Comparison of ENCODE assay signal across 15 mouse cellular contexts in the genomic region with DNA sequence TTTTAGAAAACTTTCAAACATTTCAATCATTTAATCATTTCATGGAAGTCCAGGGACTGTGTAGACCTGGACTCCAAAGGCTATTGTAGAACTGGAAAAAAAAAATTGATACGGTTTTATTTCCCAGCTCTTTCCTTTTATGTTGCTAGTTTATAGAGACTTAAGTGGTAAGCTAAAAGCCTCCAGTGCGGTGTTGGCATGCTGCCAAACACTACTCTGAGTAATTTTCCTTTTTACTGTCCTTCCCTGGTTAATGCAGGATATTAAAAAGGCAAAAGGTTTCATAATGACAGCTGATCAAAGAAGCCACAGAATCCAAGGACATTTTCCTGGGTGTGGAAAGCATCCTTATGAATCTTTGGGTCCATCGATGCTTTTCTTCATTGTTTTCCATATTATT. TPM values are rescaled to one million over a fixed set of nuclear protein-coding genes. Genes with fewer than 3 reads are reported as not detected.
DNase-seq lines count a peak whose midpoint lies in the region; ATAC-seq and TF ChIP-seq lines count a peak whose summit lies in the region.
"Had no signal": no experiment of that assay in that cellular context is flagged by ENCODE, and none has a peak within 500 bp of the region (broad histone marks: within the 10 kb centered on the region; RNA-seq: fewer than 3 reads in every experiment).

No protein-coding gene starts in this region.

- no peaks in the 10 kb centered on the region for H3K27me3 ChIP-seq in lung, postnatal 0 days (replicated peaks; ENCODE audit: insufficient read depth, low read length)
- no peaks in the 10 kb centered on the region for H3K27me3 ChIP-seq in neural tube, embryonic 15.5 days (replicated peaks)
- H3K27me3 ChIP-seq: heart, embryonic 12.5 days; liver, embryonic 15.5 days; midbrain, embryonic 13.5 days; stomach, embryonic 15.5 days had no signal

- no peak overlapping the region for H3K4me3 ChIP-seq in lung, postnatal 0 days (ENCODE audit: low read depth, low read length)
- H3K4me3 ChIP-seq in neural tube, embryonic 15.5 days (replicated peaks) = no peak overlapping the region
- H3K4me3 ChIP-seq: heart, embryonic 12.5 days; liver, embryonic 15.5 days; midbrain, embryonic 13.5 days; stomach, embryonic 15.5 days had no signal

- H3K36me3 ChIP-seq in lung, postnatal 0 days (ENCODE audit: insufficient read depth, low read length) = no peaks in the 10 kb centered on the region
- H3K36me3 ChIP-seq in neural tube, embryonic 15.5 days = no peaks in the 10 kb centered on the region
- H3K36me3 ChIP-seq: heart, embryonic 12.5 days; liver, embryonic 15.5 days; midbrain, embryonic 13.5 days; stomach, embryonic 15.5 days had no signal

- DNase-seq in embryo, embryonic 11.5 days (ENCODE audit: low read depth, low spot score) = peak; percentile 11
- DNase-seq in embryo, embryonic 9.5 days (ENCODE audit: extremely low spot score) = no peak
- peak; percentile 10 for DNase-seq in lung, postnatal 0 days (ENCODE audit: low spot score)
- DNase-seq in lung, postnatal 10 days = no peak
- DNase-seq in adrenal gland, postnatal 14 days = peak; percentile 26
- no peak for DNase-seq in cerebellum, postnatal 4 days (ENCODE audit: low spot score in 2 of 2)
- DNase-seq in cerebellum, adult 8-10 months = no peak
- DNase-seq: cerebellum, adult 2 months; right cerebral cortex, adult 18-20 months had no signal

- H3K4me2 ChIP-seq in lung, postnatal 0 days (replicated peaks; ENCODE audit: low read depth, low read length) = no peak overlapping the region
- no peak overlapping the region for H3K4me2 ChIP-seq in neural tube, embryonic 15.5 days
- H3K4me2 ChIP-seq: heart, embryonic 12.5 days; liver, embryonic 15.5 days; midbrain, embryonic 13.5 days; stomach, embryonic 15.5 days had no signal

- 23% methylated on average over 3 of the region's 3 CpGs for WGBS in lung, postnatal 0 days
- WGBS in neural tube, embryonic 15.5 days = 36% methylated on average over 3 of the region's 3 CpGs

- no peak overlapping the region for H3K9ac ChIP-seq in lung, postnatal 0 days (replicated peaks; ENCODE audit: low read depth)
- H3K9ac ChIP-seq in neural tube, embryonic 15.5 days (replicated peaks) = no peak overlapping the region
- H3K9ac ChIP-seq: heart, embryonic 12.5 days; liver, embryonic 15.5 days; midbrain, embryonic 13.5 days; stomach, embryonic 15.5 days had no signal

- no peaks in the 10 kb centered on the region for H3K9me3 ChIP-seq in lung, postnatal 0 days (ENCODE audit: low read length)
- no peaks in the 10 kb centered on the region for H3K9me3 ChIP-seq in neural tube, embryonic 15.5 days (replicated peaks)
- H3K9me3 ChIP-seq: heart, embryonic 12.5 days; liver, embryonic 15.5 days; midbrain, embryonic 13.5 days; stomach, embryonic 15.5 days had no signal

- TF ChIP-seq EP300 in lung, postnatal 0 days (IDR thresholded peaks at IDR 0.05) = no peak

- no peak for TF ChIP-seq CTCF in lung, postnatal 0 days (IDR thresholded peaks at IDR 0.05)

- no peak for ATAC-seq in lung, postnatal 0 days
- peak; percentile 21; the same call in 1 of the 2 replicates for ATAC-seq in neural tube, embryonic 15.5 days (ENCODE audit: low FRiP score)
- ATAC-seq: CD4-positive, CD25-positive, alpha-beta regulatory T cell, adult 4 months; midbrain, embryonic 13.5 days had no signal

- H3K27ac ChIP-seq in lung, postnatal 0 days (ENCODE audit: low read length) = no peak overlapping the region
- no peak overlapping the region for H3K27ac ChIP-seq in neural tube, embryonic 15.5 days (replicated peaks)
- H3K27ac ChIP-seq: liver, embryonic 15.5 days; midbrain, embryonic 13.5 days; stomach, embryonic 15.5 days had no signal

- H3K4me1 ChIP-seq in lung, postnatal 0 days (ENCODE audit: insufficient read depth, low read depth, low read length) = no peaks in the 10 kb centered on the region
- H3K4me1 ChIP-seq in neural tube, embryonic 15.5 days = 0 out of 2 replicates have a peak, but pooled peaks cover 3% of the 10 kb centered on the region
- H3K4me1 ChIP-seq: heart, embryonic 12.5 days; liver, embryonic 15.5 days; stomach, embryonic 15.5 days had no signal

RNA-seq across cellular contexts. Expression of a gene that starts 53.8 kb away (rescaled TPM):
- 0.63 and 0.76 TPM in 2 replicates for polyA plus RNA-seq in lung, postnatal 0 days (2015; fragmentation: Nextera tagmentation; extraction: Ambion mirVana)
- 0.74 and 2.0 TPM in 2 replicates for total RNA-seq in adrenal gland, postnatal 14 days (2021)
- polyA plus RNA-seq in neural tube, embryonic 15.5 days (2015; fragmentation: Nextera tagmentation; extraction: Ambion mirVana) = 15.4 and 16.3 TPM in 2 replicates

Comparison
In these comparisons a context has a peak if more than half of its experiments do, and no peak if none do; other contexts are left out.
1. DNase-seq: peak in embryo, embryonic 11.5 days (single experiment), lung, postnatal 0 days (single experiment) and adrenal gland, postnatal 14 days (single experiment); none in embryo, embryonic 9.5 days (single experiment), lung, postnatal 10 days (single experiment), cerebellum, postnatal 4 days (0 of 2) and cerebellum, adult 8-10 months (single experiment).